Mouse (Mus musculus) neural tube, embryonic 11.5 days (tissue): ENCODE data around the gene Rnf207. TPM values are rescaled to one million over a fixed set of nuclear protein-coding genes. Genes with fewer than 3 reads are reported as not detected.
A peak's percentile ranks its signal among the peaks of the same experiment; 100 is the strongest.

Experiments
- ATAC-seq: fragments of 200-750 bp; cut with Nextera tagmentation; 2 replicates; pipeline ENCODE4 v1.8.0; 2017; ENCODE audit warnings: moderate number of reproducible peaks, mild to moderate bottlenecking, moderate TSS enrichment, moderate library complexity; ENCODE audit not compliant: insufficient read depth, low FRiP score, low TSS enrichment
- DNase-seq: peaks from one replicate; pipeline ENCODE4 v3.0.0-alpha.2; 2015; ENCODE audit warnings: low spot score
- H3K27ac ChIP-seq: fragments of 300-500 bp; sonication (generic); 2 replicates; pipeline ENCODE4 v1.5.1; 2014; ENCODE audit warnings: low read depth, mild to moderate bottlenecking, low read length
- H3K27me3 ChIP-seq: fragments of 300-500 bp; sonication (generic); 2 replicates; pipeline ENCODE4 v1.6.1; 2014; ENCODE audit warnings: mild to moderate bottlenecking, low read length, mixed read lengths; ENCODE audit not compliant: control insufficient read depth, insufficient read depth
- H3K36me3 ChIP-seq: fragments of 300-500 bp; sonication (generic); 2 replicates; pipeline ENCODE4 v1.6.1; 2014; ENCODE audit warnings: mild to moderate bottlenecking, low read length, moderate library complexity, mixed read lengths; ENCODE audit not compliant: control insufficient read depth, insufficient read depth
- H3K4me1 ChIP-seq: fragments of 300-500 bp; sonication (generic); 2 replicates; pipeline ENCODE4 v1.6.1; 2014; ENCODE audit warnings: low read length, mixed read lengths; ENCODE audit not compliant: control insufficient read depth, insufficient read depth
- H3K4me2 ChIP-seq: fragments of 300-500 bp; sonication (generic); 2 replicates; pipeline ENCODE4 v1.6.1; 2014; ENCODE audit warnings: low read depth, mild to moderate bottlenecking, moderate library complexity
- H3K4me3 ChIP-seq: fragments of 300-500 bp; sonication (generic); 2 replicates; pipeline ENCODE4 v1.5.1; 2014; ENCODE audit warnings: low read depth, low read length
- H3K9ac ChIP-seq: fragments of 300-500 bp; sonication (generic); 2 replicates; pipeline ENCODE4 v1.6.1; 2014; ENCODE audit warnings: mild to moderate bottlenecking, low read length
- H3K9me3 ChIP-seq: fragments of 300-500 bp; sonication (generic); 2 replicates; pipeline ENCODE4 v1.6.1; 2016; ENCODE audit warnings: low read length; ENCODE audit not compliant: control insufficient read depth
- WGBS: fragments of 180-500 bp; shearing (Covaris S2); extraction: QIAGEN DNeasy Blood & Tissue Kit; methylation state at CpG from one replicate; pipeline ENCODE4 v1.1.7; 2014; 5-methylcytosine and 5-hydroxymethylcytosine counted together
- polyA plus RNA-seq: library from polyadenylated mRNA; unstranded; fragments of >200 nt; fragmentation: Nextera tagmentation; extraction: Ambion mirVana; gene quantifications from 2 replicates; pipeline ENCODE4 v1.2.1, GENCODE M21; 2014

Gene Rnf207
- polyA plus RNA-seq, 1 experiment from 2014 or later: 2.1 TPM

DNA sequence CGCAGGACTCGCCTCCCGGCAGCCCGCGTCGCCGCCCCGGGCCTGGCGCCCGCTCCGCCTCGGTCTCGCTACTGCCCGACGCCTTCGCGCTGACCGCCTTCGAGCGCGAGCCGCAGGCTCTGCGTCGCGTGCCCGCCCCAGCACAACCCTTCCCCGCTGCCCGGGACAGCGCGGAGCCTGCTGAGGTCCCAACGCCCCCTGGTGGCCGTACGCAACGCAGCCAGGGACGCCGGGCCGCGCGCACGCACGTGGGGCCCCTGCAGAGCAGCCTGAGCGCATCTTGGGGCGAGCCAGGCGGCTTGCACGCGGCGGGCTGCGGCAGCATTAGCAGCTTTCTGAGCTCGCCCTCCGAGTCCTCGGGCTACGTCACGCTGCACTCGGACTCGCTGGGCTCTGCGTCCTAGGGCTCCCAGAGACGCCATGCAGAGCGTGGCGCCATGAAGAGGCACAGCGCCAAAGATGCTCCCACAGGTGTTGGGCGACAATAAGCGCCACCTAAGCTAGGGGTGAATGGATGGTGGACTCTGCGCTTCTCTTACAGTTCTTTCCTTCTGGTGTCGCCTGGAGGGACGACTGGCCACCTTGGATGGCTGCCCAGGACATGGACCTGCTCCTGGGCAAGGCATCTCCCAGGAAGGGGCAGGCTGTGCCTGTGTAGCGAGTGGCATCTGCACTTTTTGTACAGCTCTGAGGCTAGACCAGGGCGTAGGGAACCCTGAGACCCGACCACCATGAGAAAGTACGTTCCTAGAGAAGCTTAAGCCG lies 35.4 kb downstream of the Rnf207 start:
- Histone ChIP-seq H3K27ac (no peak overlapping the region), H3K4me2 (peak overlapping the region; percentile 45), H3K36me3 (no peaks in the 10 kb centered on the region), H3K9me3 (no peaks in the 10 kb centered on the region), H3K9ac (0 out of 2 replicates have a peak overlapping the region, but pooled peaks have one; percentile 18), H3K4me3 (peak overlapping the region; percentile 21; the same call in 1 of the 2 replicates), H3K4me1 (peaks cover 31% of the 10 kb centered on the region), H3K27me3 (peaks cover 89% of the 10 kb centered on the region)
- DNase-seq (peak; percentile 90), ATAC-seq (peak; percentile 58)
- WGBS: 5% methylated on average over 65 of the region's 70 CpGs

DNA sequence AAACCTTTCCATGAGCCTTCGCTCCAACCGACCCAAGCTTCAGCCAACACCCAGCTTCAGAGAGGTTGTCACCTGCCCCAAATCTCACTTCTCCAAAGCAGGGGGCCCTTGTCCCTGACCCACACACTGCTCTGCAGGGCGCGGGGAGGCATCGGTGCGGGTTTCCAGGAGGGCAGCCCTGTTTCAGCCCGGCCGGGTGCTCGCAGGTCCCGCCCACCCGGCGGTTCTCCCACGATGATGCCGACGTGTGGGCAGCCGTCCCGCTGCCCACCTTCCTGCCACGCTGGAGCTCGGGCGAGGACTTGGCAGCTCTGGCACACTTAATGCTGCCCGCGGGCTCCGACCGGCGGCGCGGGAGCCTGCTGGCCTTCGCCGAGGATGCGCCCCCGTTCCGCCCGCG lies 36.1 kb downstream of the Rnf207 start:
- Histone ChIP-seq H3K4me2 (peak overlapping the region; percentile 45), H3K36me3 (no peaks in the 10 kb centered on the region), H3K4me1 (peaks cover 26% of the 10 kb centered on the region), H3K9me3 (no peaks in the 10 kb centered on the region), H3K4me3 (peak overlapping the region; percentile 21; the same call in 1 of the 2 replicates), H3K27me3 (peaks cover 83% of the 10 kb centered on the region), H3K9ac (0 out of 2 replicates have a peak overlapping the region, but pooled peaks have one; percentile 18), H3K27ac (no peak overlapping the region)
- no peak for DNase-seq
- WGBS: 21% methylated on average over 20 of the region's 34 CpGs
- no peak for ATAC-seq

- no peak for DNase-seq
- no peak overlapping the region for H3K4me3 ChIP-seq
- ATAC-seq: no peak
- no peaks in the 10 kb centered on the region for H3K36me3 ChIP-seq
- 55% methylated on average over 15 of the region's 15 CpGs for WGBS
- peaks cover 72% of the 10 kb centered on the region for H3K27me3 ChIP-seq
- H3K27ac ChIP-seq: no peak overlapping the region
- no peak overlapping the region for H3K9ac ChIP-seq
- peaks cover 14% of the 10 kb centered on the region for H3K4me1 ChIP-seq
- H3K9me3 ChIP-seq: no peaks in the 10 kb centered on the region
- no peak overlapping the region for H3K4me2 ChIP-seq
Measured at GRCm38 (mm10) chr4:152281601-152282000, 37.2 kb downstream of the Rnf207 start.

- Histone ChIP-seq H3K27ac (no peak overlapping the region), H3K4me3 (no peak overlapping the region), H3K4me1 (peaks cover 18% of the 10 kb centered on the region), H3K36me3 (no peaks in the 10 kb centered on the region), H3K9ac (no peak overlapping the region), H3K4me2 (no peak overlapping the region), H3K9me3 (no peaks in the 10 kb centered on the region), H3K27me3 (peaks cover 61% of the 10 kb centered on the region)
- 90% methylated on average over 23 of the region's 23 CpGs for WGBS
- no peak for ATAC-seq
- DNase-seq: no peak
Measured at GRCm38 (mm10) chr4:152278986-152279385, 39.8 kb downstream of the Rnf207 start.

- no peak for ATAC-seq
- H3K27ac ChIP-seq: no peak overlapping the region
- WGBS: 64% methylated on average over 2 of the region's 2 CpGs
- no peak overlapping the region for H3K9ac ChIP-seq
- no peak overlapping the region for H3K4me3 ChIP-seq
- peaks cover 55% of the 10 kb centered on the region for H3K27me3 ChIP-seq
- no peaks in the 10 kb centered on the region for H3K36me3 ChIP-seq
- H3K9me3 ChIP-seq: no peaks in the 10 kb centered on the region
- peaks cover 18% of the 10 kb centered on the region for H3K4me1 ChIP-seq
- no peak for DNase-seq
- H3K4me2 ChIP-seq: no peak overlapping the region
Measured at GRCm38 (mm10) chr4:152277916-152278315, 40.9 kb downstream of the Rnf207 start.

DNA sequence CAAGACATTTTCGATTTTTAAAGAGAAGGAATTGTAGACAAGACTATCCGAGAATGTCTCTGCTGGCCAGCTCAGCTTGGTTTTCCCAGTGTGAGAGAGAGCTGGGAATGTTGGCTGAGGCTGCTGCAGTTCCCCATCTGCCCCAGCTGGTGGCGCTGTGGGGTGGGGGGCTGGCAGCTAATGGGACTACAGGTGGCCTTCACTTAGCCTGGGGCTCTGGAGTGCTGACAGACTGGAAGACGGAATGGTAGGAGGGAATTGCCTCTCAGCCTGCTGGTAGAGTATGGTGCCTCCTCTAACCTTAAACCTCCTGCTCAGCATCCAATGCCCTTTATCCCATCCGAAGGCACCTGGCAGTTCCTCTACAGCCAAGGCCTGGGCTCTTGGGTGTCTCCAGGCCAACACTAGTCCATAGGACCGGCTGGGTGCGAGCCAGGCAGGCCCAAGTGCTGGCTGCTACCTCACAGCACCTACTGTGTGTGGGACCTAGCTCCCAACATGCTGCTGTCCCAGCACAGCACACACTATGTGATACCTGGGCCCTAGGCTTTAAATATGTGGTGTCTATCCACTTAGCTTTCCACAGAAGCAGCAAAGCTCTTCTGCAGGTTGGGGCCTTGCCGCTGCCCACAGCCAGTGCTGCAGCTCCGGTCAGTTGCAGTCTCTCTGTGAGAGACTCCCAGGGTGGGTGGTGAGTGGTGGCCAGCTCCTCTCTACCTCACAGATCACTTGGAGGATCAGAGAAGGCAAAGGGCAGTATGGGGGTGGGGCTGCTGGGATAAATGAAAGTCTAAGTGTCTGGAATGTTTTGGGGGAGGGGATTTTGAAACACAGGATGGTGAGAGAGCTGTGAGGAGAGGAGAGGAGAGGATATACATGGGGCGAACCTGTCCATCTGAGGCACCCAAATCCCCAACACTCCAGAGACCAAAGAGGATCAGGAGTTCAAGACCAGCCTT lies 42.1 kb downstream of the Rnf207 start:
- 56% methylated on average over 10 of the region's 10 CpGs for WGBS
- H3K4me3 ChIP-seq: no peak overlapping the region
- peaks cover 42% of the 10 kb centered on the region for H3K27me3 ChIP-seq
- peaks cover 28% of the 10 kb centered on the region for H3K4me1 ChIP-seq
- no peak overlapping the region for H3K4me2 ChIP-seq
- DNase-seq (peak; percentile 51), ATAC-seq (no peak)
- no peak overlapping the region for H3K9ac ChIP-seq
- H3K36me3 ChIP-seq: no peaks in the 10 kb centered on the region
- H3K9me3 ChIP-seq: no peaks in the 10 kb centered on the region
- H3K27ac ChIP-seq: no peak overlapping the region

DNA sequence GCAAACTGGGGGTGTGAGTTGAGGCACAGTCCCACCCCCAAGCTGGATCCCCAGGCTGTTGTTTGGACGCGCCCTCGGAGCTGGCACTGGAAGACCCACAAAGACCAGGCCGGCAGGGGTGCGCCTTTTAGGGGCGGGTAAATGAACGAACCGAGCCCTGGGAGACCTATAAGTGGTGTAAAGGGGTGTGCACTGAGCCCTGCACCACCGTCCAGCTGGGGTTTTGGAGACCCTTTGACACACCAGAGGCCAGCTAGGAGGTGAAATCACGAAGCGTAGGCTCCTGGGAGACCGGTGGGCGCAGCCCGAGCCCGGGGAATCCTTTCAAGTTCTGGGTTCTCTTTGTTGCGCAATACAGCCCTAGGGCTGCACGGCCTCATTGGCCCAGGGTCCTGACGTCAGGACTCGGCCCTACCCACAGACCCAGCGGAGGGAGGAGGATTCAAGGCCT lies 44.1 kb downstream of the Rnf207 start:
- Histone ChIP-seq H3K4me2 (peak overlapping the region; percentile 75), H3K27ac (peak overlapping the region; percentile 67; the same call in 1 of the 2 replicates), H3K4me3 (peak overlapping the region; percentile 54), H3K9me3 (no peaks in the 10 kb centered on the region), H3K27me3 (peaks cover 24% of the 10 kb centered on the region), H3K4me1 (peaks cover 29% of the 10 kb centered on the region), H3K36me3 (no peaks in the 10 kb centered on the region), H3K9ac (peak overlapping the region; percentile 59)
- no peak for DNase-seq
- ATAC-seq: no peak
- WGBS: 2% methylated on average over 20 of the region's 20 CpGs

GRCm38 (mm10) chr4:152273621-152274236 lies 45.1 kb downstream of the Rnf207 start, which contains the start of gene Gpr153:
TSS of gene Gpr153 (plus strand) at chr4:152274232.
- peak within 1 kb of the TSS; percentile 67 for H3K27ac ChIP-seq
- peak; percentile 49 for ATAC-seq
- H3K4me2 ChIP-seq: peak within 1 kb of the TSS; percentile 75
- H3K27me3 ChIP-seq: peaks cover 18% of the 10 kb centered on the region
- H3K4me1 ChIP-seq: peaks cover 29% of the 10 kb centered on the region
- H3K36me3 ChIP-seq: no peaks in the 10 kb centered on the region
- peak within 1 kb of the TSS; percentile 54 for H3K4me3 ChIP-seq
- peak within 1 kb of the TSS; percentile 59 for H3K9ac ChIP-seq
- DNase-seq: peak; percentile 64
- no peaks in the 10 kb centered on the region for H3K9me3 ChIP-seq
- WGBS: under 1% methylated on average over 37 of the region's 48 CpGs
